Mouse (Mus musculus): ENCODE measurements around the gene Rlf. TPM values are rescaled to one million over a fixed set of nuclear protein-coding genes. Genes with fewer than 3 reads are reported as not detected.
"Not testable (repeated sequence)": the region's sequence is repeated elsewhere in the genome, so short reads cannot be mapped to it uniquely, and the experiment has no call there.

The Rlf gene
- polyA plus RNA-seq, 2 experiments = 17.7 to 19.5 TPM

- Histone ChIP-seq H3K4me2 (replicated peaks; ENCODE audit: low read depth, low read length, severe bottlenecking) (no peak overlapping the region), H3K4me3 (replicated peaks; ENCODE audit: low read length) (no peak overlapping the region), H3K27me3 (ENCODE audit: control insufficient read depth, insufficient read depth, low read length) (no peaks in the 10 kb centered on the region), H3K9ac (ENCODE audit: low read depth, low read length, severe bottlenecking) (no peak overlapping the region), H3K27ac (replicated peaks; ENCODE audit: low read depth, low read length) (no peak overlapping the region), H3K4me1 (ENCODE audit: control insufficient read depth, insufficient read depth, low read length) (no peaks in the 10 kb centered on the region), H3K9me3 (ENCODE audit: control insufficient read depth, low read length) (no peaks in the 10 kb centered on the region), H3K36me3 (ENCODE audit: control insufficient read depth, insufficient read depth, low read length) (0 out of 2 replicates have a peak, but pooled peaks cover 8% of the 10 kb centered on the region)
- 94% methylated on average over 2 of the region's 2 CpGs for WGBS
- ATAC-seq (ENCODE audit: low FRiP score, low read depth) = no peak
- no peak for TF ChIP-seq POLR2A (IDR thresholded peaks at IDR 0.05; ENCODE audit: borderline replicate concordance, extremely low read depth, insufficient read depth, insufficient read length)
- no peak for DNase-seq (ENCODE audit: low spot score)
Observed at GRCm38 (mm10) chr4:121196205-121196604, 18.7 kb downstream of the Rlf start.

DNA sequence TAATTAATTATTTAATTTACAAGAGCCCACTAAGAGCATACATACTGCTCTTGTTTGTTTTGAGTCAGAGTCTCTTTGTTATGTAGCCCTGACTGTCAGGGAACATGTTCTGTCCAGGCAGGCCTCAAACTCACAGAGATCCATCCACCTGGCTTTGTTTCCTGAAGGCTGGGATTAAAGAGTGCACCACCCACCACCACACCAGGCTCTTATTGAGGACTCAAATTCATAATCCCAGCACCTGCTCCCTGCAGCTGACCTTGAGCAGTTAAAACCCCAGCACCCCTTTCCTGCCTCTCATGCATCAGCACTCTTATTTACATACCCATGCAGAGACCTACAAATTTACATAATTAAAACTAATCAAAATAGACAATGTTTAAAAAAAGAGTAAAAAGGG lies 20.1 kb downstream of the Rlf start:
- ATAC-seq (ENCODE audit: low FRiP score, low read depth) (no peak), DNase-seq (ENCODE audit: low spot score) (no peak)
- no peaks in the 10 kb centered on the region for H3K27me3 ChIP-seq (ENCODE audit: control insufficient read depth, insufficient read depth, low read length)
- H3K9me3 ChIP-seq (ENCODE audit: control insufficient read depth, low read length) = no peaks in the 10 kb centered on the region
- no peaks in the 10 kb centered on the region for H3K4me1 ChIP-seq (ENCODE audit: control insufficient read depth, insufficient read depth, low read length)
- H3K36me3 ChIP-seq (ENCODE audit: control insufficient read depth, insufficient read depth, low read length) = peaks cover 12% of the 10 kb centered on the region; the same call in 1 of the 2 replicates
- H3K4me3 ChIP-seq (replicated peaks; ENCODE audit: low read length) = no peak overlapping the region
- H3K9ac ChIP-seq (ENCODE audit: low read depth, low read length, severe bottlenecking) = no peak overlapping the region
- no peak for TF ChIP-seq POLR2A (IDR thresholded peaks at IDR 0.05; ENCODE audit: borderline replicate concordance, extremely low read depth, insufficient read depth, insufficient read length)
- no peak overlapping the region for H3K27ac ChIP-seq (replicated peaks; ENCODE audit: low read depth, low read length)
- H3K4me2 ChIP-seq (replicated peaks; ENCODE audit: low read depth, low read length, severe bottlenecking) = no peak overlapping the region

GRCm38 (mm10) chr4:121192306-121192705 lies 22.6 kb downstream of the Rlf start:
- Histone ChIP-seq H3K36me3 (ENCODE audit: control insufficient read depth, insufficient read depth, low read length) (peaks cover 34% of the 10 kb centered on the region), H3K27me3 (ENCODE audit: control insufficient read depth, insufficient read depth, low read length) (no peaks in the 10 kb centered on the region), H3K4me3 (replicated peaks; ENCODE audit: low read length) (no peak overlapping the region), H3K4me2 (replicated peaks; ENCODE audit: low read depth, low read length, severe bottlenecking) (no peak overlapping the region), H3K9me3 (ENCODE audit: control insufficient read depth, low read length) (no peaks in the 10 kb centered on the region), H3K4me1 (ENCODE audit: control insufficient read depth, insufficient read depth, low read length) (no peaks in the 10 kb centered on the region), H3K27ac (replicated peaks; ENCODE audit: low read depth, low read length) (no peak overlapping the region), H3K9ac (ENCODE audit: low read depth, low read length, severe bottlenecking) (no peak overlapping the region)
- no peak for TF ChIP-seq POLR2A (IDR thresholded peaks at IDR 0.05; ENCODE audit: borderline replicate concordance, extremely low read depth, insufficient read depth, insufficient read length)
- no peak for DNase-seq (ENCODE audit: low spot score)
- ATAC-seq (ENCODE audit: low FRiP score, low read depth) = no peak
- 92% methylated on average over 2 of the region's 2 CpGs for WGBS

DNA sequence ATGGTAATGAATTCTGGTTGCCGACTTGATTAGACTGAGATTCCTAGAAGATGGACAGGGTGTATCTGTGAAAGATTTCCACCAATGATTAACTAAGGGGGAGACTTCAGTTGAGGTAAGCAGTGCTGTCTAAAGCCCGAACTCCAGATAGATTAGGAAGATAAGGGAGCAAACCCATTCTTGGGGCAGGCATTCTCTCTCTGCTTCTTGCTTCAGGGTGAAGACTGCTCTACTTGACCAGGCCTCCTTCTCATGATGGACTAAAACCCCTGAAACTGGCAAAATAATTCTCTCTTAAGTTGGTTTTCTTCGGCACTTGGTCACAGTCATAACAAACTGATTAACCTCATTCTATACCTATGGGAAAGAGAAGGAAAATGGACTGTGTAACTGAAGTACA lies 25.5 kb downstream of the Rlf start:
- no peaks in the 10 kb centered on the region for H3K9me3 ChIP-seq (ENCODE audit: control insufficient read depth, low read length)
- no peak overlapping the region for H3K9ac ChIP-seq (ENCODE audit: low read depth, low read length, severe bottlenecking)
- H3K36me3 ChIP-seq (ENCODE audit: control insufficient read depth, insufficient read depth, low read length) = peaks cover 41% of the 10 kb centered on the region
- ATAC-seq (ENCODE audit: low FRiP score, low read depth) (no peak), DNase-seq (ENCODE audit: low spot score) (no peak)
- no peak for TF ChIP-seq POLR2A (IDR thresholded peaks at IDR 0.05; ENCODE audit: borderline replicate concordance, extremely low read depth, insufficient read depth, insufficient read length)
- H3K4me1 ChIP-seq (ENCODE audit: control insufficient read depth, insufficient read depth, low read length) = no peaks in the 10 kb centered on the region
- WGBS = 93% methylated on average over 3 of the region's 3 CpGs
- no peak overlapping the region for H3K4me3 ChIP-seq (replicated peaks; ENCODE audit: low read length)
- no peak overlapping the region for H3K4me2 ChIP-seq (replicated peaks; ENCODE audit: low read depth, low read length, severe bottlenecking)
- no peak overlapping the region for H3K27ac ChIP-seq (replicated peaks; ENCODE audit: low read depth, low read length)
- H3K27me3 ChIP-seq (ENCODE audit: control insufficient read depth, insufficient read depth, low read length) = no peaks in the 10 kb centered on the region

- 95% methylated on average over 3 of the region's 3 CpGs for WGBS
- H3K4me1 ChIP-seq (ENCODE audit: control insufficient read depth, insufficient read depth, low read length) = no peaks in the 10 kb centered on the region
- H3K27me3 ChIP-seq (ENCODE audit: control insufficient read depth, insufficient read depth, low read length) = no peaks in the 10 kb centered on the region
- H3K4me2 ChIP-seq (replicated peaks; ENCODE audit: low read depth, low read length, severe bottlenecking) = no peak overlapping the region
- ATAC-seq (ENCODE audit: low FRiP score, low read depth) = no peak
- H3K9me3 ChIP-seq (ENCODE audit: control insufficient read depth, low read length) = peaks cover 5% of the 10 kb centered on the region; the same call in 1 of the 2 replicates
- no peak for TF ChIP-seq POLR2A (IDR thresholded peaks at IDR 0.05; ENCODE audit: borderline replicate concordance, extremely low read depth, insufficient read depth, insufficient read length)
- H3K36me3 ChIP-seq (ENCODE audit: control insufficient read depth, insufficient read depth, low read length) = peaks cover 26% of the 10 kb centered on the region
- no peak overlapping the region for H3K9ac ChIP-seq (ENCODE audit: low read depth, low read length, severe bottlenecking)
- H3K27ac ChIP-seq (replicated peaks; ENCODE audit: low read depth, low read length) = no peak overlapping the region
- no peak for DNase-seq (ENCODE audit: low spot score)
- H3K4me3 ChIP-seq (replicated peaks; ENCODE audit: low read length) = no peak overlapping the region
Observed at GRCm38 (mm10) chr4:121179669-121180068, 35.2 kb downstream of the Rlf start.

GRCm38 (mm10) chr4:121167656-121168055 lies 47.2 kb downstream of the Rlf start:
- H3K27ac ChIP-seq (replicated peaks; ENCODE audit: low read depth, low read length) = no peak overlapping the region
- H3K9ac ChIP-seq (ENCODE audit: low read depth, low read length, severe bottlenecking) = no peak overlapping the region
- H3K4me2 ChIP-seq (replicated peaks; ENCODE audit: low read depth, low read length, severe bottlenecking) = no peak overlapping the region
- ATAC-seq (ENCODE audit: low FRiP score, low read depth) = no peak
- H3K9me3 ChIP-seq (ENCODE audit: control insufficient read depth, low read length) = peaks cover 9% of the 10 kb centered on the region; the same call in 1 of the 2 replicates
- no peak overlapping the region for H3K4me3 ChIP-seq (replicated peaks; ENCODE audit: low read length)
- WGBS = 91% methylated on average over 2 of the region's 2 CpGs
- no peak for DNase-seq (ENCODE audit: low spot score)
- peaks cover 61% of the 10 kb centered on the region for H3K36me3 ChIP-seq (ENCODE audit: control insufficient read depth, insufficient read depth, low read length)
- H3K4me1 ChIP-seq (ENCODE audit: control insufficient read depth, insufficient read depth, low read length) = no peaks in the 10 kb centered on the region
- no peaks in the 10 kb centered on the region for H3K27me3 ChIP-seq (ENCODE audit: control insufficient read depth, insufficient read depth, low read length)
- no peak for TF ChIP-seq POLR2A (IDR thresholded peaks at IDR 0.05; ENCODE audit: borderline replicate concordance, extremely low read depth, insufficient read depth, insufficient read length)

GRCm38 (mm10) chr4:121166697-121167096 lies 48.2 kb downstream of the Rlf start:
- not testable (repeated sequence) for H3K4me1 ChIP-seq (ENCODE audit: control insufficient read depth, insufficient read depth, low read length); H3K9ac ChIP-seq (ENCODE audit: low read depth, low read length, severe bottlenecking); H3K4me3 ChIP-seq (replicated peaks; ENCODE audit: low read length); H3K27ac ChIP-seq (replicated peaks; ENCODE audit: low read depth, low read length); ATAC-seq (ENCODE audit: low FRiP score, low read depth); H3K27me3 ChIP-seq (ENCODE audit: control insufficient read depth, insufficient read depth, low read length); H3K4me2 ChIP-seq (replicated peaks; ENCODE audit: low read depth, low read length, severe bottlenecking); H3K9me3 ChIP-seq (ENCODE audit: control insufficient read depth, low read length); DNase-seq (ENCODE audit: low spot score)
- peaks cover 65% of the 10 kb centered on the region for H3K36me3 ChIP-seq (ENCODE audit: control insufficient read depth, insufficient read depth, low read length)
- WGBS = 86% methylated on average over 3 of the region's 5 CpGs

Data from limb, embryonic 14.5 days (tissue).